Mouse (Mus musculus) midbrain, embryonic 10.5 days (tissue): ENCODE measurements around the gene Nrip2. TPM values are rescaled to one million over a fixed set of nuclear protein-coding genes. Genes with fewer than 3 reads are reported as not detected.

Experiments
- DNase-seq: peaks from one replicate; pipeline ENCODE4 v3.0.0-alpha.2; 2017; ENCODE audit warnings: low spot score
- H3K27ac ChIP-seq: fragments of 300-500 bp; sonication (generic); replicated peaks from 2 replicates; pipeline ENCODE4 v1.5.1; 2016; ENCODE audit warnings: mild to moderate bottlenecking
- H3K27me3 ChIP-seq: fragments of 300-500 bp; sonication (generic); 2 replicates; pipeline ENCODE4 v1.6.1; 2016; ENCODE audit warnings: low read depth, mild to moderate bottlenecking; ENCODE audit not compliant: poor library complexity, severe bottlenecking
- H3K36me3 ChIP-seq: fragments of 300-500 bp; sonication (generic); 2 replicates; pipeline ENCODE4 v1.6.1; 2016; ENCODE audit warnings: mild to moderate bottlenecking, moderate library complexity
- H3K4me1 ChIP-seq: fragments of 300-500 bp; sonication (generic); 2 replicates; pipeline ENCODE4 v1.6.1; 2016
- H3K4me3 ChIP-seq: fragments of 300-500 bp; sonication (generic); 2 replicates; pipeline ENCODE4 v1.5.1; 2016; ENCODE audit warnings: mild to moderate bottlenecking, moderate library complexity
- H3K9me3 ChIP-seq: fragments of 300-500 bp; sonication (generic); replicated peaks from 2 replicates; pipeline ENCODE4 v1.6.1; 2016; ENCODE audit warnings: mild to moderate bottlenecking
- WGBS: fragments of 180-500 bp; shearing (Covaris S2); methylation state at CpG from one replicate; pipeline ENCODE4 v1.1.7; 2016; 5-methylcytosine and 5-hydroxymethylcytosine counted together
- polyA plus RNA-seq: library from polyadenylated mRNA; unstranded; fragments of >200 nt; fragmentation: Nextera tagmentation; extraction: Ambion mirVana; gene quantifications from 2 replicates; pipeline ENCODE4 v1.2.1, GENCODE M21; 2016

Gene Nrip2
- polyA plus RNA-seq, 1 experiment from 2014 or later, result 2.5 TPM

DNA sequence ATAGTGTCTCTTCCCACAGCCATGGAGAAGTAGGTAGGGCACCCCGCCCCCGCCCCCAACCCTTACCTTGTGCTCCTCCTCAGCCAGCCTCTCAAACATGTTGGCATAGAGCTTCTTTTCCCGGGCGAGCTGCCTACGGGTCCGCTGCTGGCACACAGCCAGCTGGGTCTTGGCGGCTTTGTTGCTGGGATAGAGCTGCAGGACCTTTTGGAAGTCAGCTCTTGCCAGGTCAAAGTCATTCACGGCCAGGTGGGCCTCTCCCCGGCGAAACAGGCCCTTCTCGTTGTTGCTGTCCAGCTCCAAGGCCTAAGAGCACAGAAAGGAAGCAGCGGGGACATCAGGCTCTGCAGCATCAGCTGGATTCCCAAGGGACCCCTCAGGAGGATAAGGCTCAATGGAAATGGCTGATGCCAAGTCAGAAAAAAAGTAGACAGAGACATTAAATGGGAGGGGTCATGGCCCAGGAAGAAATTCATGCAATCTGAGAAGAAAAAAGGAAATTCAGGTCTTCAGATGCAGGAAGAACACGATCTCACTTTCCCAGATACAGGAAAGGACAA is 33.3 kb downstream of the Nrip2 start:
- H3K36me3 ChIP-seq, result peaks cover 93% of the 10 kb centered on the region
- H3K4me3 ChIP-seq, result no peak overlapping the region
- 94% methylated on average over 13 of the region's 13 CpGs for WGBS
- H3K4me1 ChIP-seq, result peaks cover 16% of the 10 kb centered on the region
- H3K9me3 ChIP-seq, result no peaks in the 10 kb centered on the region
- no peaks in the 10 kb centered on the region for H3K27me3 ChIP-seq
- no peak for DNase-seq
- no peak overlapping the region for H3K27ac ChIP-seq

DNA sequence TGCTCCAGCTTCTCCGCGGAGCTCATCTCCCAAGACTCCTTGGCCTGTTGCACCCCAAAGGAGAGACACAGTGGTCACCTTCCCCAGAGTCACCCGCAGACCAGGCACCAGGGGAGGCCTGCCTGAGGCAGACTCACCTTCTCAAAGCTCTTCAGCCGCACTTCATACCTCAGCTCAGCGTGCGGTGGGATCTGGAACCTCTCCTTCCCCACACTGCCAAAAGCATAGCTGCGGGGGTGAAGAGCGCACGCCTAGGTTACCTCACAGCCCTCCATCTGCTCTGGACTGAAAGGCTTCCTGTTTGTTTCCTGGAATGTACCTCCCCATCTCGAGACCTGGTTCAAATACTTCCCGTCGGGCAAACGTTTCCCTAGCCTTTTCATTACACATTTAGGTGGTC is 34.5 kb downstream of the Nrip2 start:
- 94% methylated on average over 13 of the region's 13 CpGs for WGBS
- Histone ChIP-seq H3K27ac (no peak overlapping the region), H3K36me3 (peaks cover 82% of the 10 kb centered on the region), H3K4me1 (peaks cover 16% of the 10 kb centered on the region), H3K27me3 (no peaks in the 10 kb centered on the region), H3K4me3 (no peak overlapping the region), H3K9me3 (no peaks in the 10 kb centered on the region)
- DNase-seq, result no peak

DNA sequence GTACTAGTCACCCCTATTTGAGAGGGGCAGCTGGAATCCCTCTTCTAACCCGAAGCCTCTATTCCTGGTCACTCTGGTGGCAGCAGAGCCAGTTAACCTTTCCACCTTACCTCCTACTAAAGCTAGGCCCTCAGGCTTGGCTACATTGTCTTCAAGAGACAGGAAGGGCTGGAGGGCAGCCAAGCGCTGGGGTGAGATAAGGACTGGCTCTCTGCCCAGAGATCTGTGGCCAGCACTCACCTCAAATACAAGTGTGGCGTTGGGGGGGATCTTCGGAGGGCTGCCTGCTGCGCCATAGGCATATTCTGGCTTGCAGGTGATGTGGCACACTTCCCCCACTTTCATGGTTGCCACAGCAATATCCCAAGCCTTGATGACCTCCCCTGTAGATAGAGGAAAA is 36.4 kb downstream of the Nrip2 start:
- peaks cover 62% of the 10 kb centered on the region for H3K36me3 ChIP-seq
- no peak for DNase-seq

DNA sequence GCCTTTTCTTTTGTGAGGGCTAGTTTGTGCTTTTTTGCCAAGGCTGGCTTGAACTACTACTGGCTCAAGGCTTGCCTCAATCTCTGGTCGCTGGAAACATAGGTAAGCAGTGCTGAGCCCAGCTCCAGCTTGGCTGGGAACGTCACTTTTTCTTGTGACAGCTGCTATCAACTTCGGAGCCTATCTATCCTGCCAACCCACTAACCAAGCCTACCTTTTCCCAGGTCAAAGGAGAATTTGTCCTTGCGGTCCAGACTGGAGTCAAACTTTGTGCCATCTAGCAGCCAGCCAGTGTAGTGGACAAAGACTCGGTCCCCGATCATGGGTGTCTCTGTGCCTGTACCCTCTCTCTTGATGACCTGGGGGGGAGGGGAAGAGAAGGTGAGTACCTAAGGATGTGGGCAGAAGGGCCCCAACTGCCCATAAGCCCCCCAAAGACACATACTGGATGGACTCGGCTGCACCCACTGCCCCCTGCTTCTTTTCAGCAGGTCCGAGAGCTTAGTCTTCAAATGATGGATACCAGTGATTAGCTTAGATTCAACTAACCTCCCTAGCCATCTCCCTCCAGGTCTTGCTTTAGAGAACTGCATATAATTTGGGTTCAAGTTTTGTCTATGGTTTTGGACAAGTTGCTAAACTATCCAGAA is 37.4 kb downstream of the Nrip2 start:
- no peak for DNase-seq
- 90% methylated on average over 8 of the region's 8 CpGs for WGBS
- peaks cover 21% of the 10 kb centered on the region for H3K4me1 ChIP-seq
- peaks cover 17% of the 10 kb centered on the region for H3K27me3 ChIP-seq
- no peaks in the 10 kb centered on the region for H3K9me3 ChIP-seq
- H3K27ac ChIP-seq, result peak overlapping the region; percentile 99
- H3K4me3 ChIP-seq, result peak overlapping the region; percentile 97
- peaks cover 52% of the 10 kb centered on the region for H3K36me3 ChIP-seq

More for the DNA sequence above, 36.4 kb downstream of the Nrip2 start:
- 92% methylated on average over 5 of the region's 5 CpGs for WGBS
- H3K4me3 ChIP-seq, result peak overlapping the region; percentile 1; the same call in 1 of the 2 replicates
- no peaks in the 10 kb centered on the region for H3K9me3 ChIP-seq
- H3K4me1 ChIP-seq, result peaks cover 21% of the 10 kb centered on the region
- H3K27me3 ChIP-seq, result peaks cover 16% of the 10 kb centered on the region
- no peak overlapping the region for H3K27ac ChIP-seq

DNA sequence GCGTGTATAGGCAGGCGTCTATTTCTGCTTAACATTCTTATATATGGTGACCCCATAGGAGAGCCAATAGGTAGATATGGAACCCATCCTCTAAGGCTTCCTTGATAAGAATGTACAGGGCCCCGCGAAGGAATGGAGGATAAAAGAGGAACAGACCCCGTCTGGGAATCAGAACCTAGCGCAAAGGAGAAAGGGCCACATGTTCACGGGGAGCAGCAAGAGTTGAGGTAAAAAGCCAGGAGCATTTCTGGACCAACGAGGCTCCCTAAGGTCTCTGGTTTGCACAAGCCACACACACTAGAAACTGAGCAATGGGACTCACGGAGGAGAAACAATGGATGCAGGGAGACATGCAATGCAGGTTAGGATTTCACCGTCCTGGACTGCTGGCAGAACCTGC is 38.2 kb downstream of the Nrip2 start:
- no peak for DNase-seq
- no peaks in the 10 kb centered on the region for H3K9me3 ChIP-seq
- H3K27me3 ChIP-seq, result peaks cover 17% of the 10 kb centered on the region
- peaks cover 44% of the 10 kb centered on the region for H3K36me3 ChIP-seq
- WGBS, result 7% methylated on average over 10 of the region's 10 CpGs
- H3K4me1 ChIP-seq, result peaks cover 21% of the 10 kb centered on the region
- H3K27ac ChIP-seq, result peak overlapping the region; percentile 99
- H3K4me3 ChIP-seq, result peak overlapping the region; percentile 97

DNA sequence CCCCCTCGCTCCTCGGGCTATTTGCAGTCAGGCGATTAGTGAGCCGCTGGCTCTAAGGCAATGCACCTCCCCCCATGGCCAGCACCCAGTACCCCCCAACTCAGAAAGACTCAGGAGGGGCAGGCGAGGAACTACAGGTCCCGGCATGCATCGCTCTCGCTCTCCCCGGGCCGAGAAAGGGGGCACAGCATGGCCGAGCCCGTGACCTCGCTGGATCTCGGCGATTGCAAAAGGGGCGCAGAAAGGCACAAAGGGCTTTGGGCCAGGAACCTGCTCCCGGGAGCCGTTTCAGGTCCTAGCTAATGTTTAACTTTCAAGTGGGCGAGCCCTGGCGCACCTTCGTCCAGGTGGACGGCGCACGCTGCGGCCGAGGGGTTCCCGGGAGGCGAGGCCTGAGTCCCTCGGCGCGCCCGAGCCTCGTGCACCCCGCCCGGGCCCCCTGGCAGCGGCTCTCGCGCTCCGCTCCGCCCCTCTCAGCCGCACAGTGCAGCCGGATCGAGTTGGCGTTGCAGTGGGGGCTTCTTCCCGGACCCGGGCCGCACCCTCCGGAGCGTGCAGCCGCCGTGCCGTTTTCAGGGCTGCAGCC is 38.7 kb downstream of the Nrip2 start:
- peaks cover 17% of the 10 kb centered on the region for H3K27me3 ChIP-seq
- no peaks in the 10 kb centered on the region for H3K9me3 ChIP-seq
- WGBS, result under 1% methylated on average over 52 of the region's 52 CpGs
- H3K4me1 ChIP-seq, result peaks cover 21% of the 10 kb centered on the region
- H3K27ac ChIP-seq, result peak overlapping the region; percentile 99
- H3K36me3 ChIP-seq, result peaks cover 39% of the 10 kb centered on the region
- DNase-seq, result peak; percentile 81
- H3K4me3 ChIP-seq, result peak overlapping the region; percentile 97

DNA sequence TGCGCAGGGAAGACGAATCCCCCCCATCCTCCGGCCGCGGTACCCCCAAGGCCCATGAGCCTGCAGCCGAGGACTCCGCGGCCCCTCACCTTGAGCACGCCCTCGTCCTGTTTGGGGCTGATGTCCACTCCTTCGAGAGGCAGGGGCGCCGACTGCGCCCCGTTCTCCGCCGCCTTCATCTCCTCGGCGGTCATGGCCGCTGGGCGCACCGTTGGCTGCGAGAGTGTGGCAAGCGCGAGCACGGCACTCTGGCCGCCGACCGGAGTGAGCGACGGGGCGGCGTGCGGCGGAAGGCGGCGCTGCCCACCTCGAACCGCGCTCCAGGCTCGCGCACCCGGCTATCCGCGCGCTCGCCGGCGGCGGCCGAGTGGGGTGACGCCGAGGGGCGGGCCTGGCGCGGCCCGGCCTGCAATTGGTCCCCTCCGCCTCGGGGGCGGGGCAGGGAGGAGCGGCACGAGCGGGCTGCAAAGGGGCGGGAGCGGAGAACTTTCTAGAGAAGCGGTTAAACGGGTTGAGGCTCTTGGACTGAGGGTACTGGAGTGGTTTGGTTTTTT is 39.3 kb downstream of the Nrip2 start, which contains the start of gene Fkbp4:
Gene Fkbp4, minus strand, starts transcription at position 361 of the 554 bp plus-strand sequence.
- H3K4me3 ChIP-seq, result peak within 1 kb of the TSS; percentile 97
- no peaks in the 10 kb centered on the region for H3K9me3 ChIP-seq
- DNase-seq, result peak; percentile 90
- peaks cover 21% of the 10 kb centered on the region for H3K4me1 ChIP-seq
- peaks cover 17% of the 10 kb centered on the region for H3K27me3 ChIP-seq
- peak within 1 kb of the TSS; percentile 99 for H3K27ac ChIP-seq
- under 1% methylated on average over 67 of the region's 67 CpGs for WGBS
- H3K36me3 ChIP-seq, result peaks cover 33% of the 10 kb centered on the region

DNA sequence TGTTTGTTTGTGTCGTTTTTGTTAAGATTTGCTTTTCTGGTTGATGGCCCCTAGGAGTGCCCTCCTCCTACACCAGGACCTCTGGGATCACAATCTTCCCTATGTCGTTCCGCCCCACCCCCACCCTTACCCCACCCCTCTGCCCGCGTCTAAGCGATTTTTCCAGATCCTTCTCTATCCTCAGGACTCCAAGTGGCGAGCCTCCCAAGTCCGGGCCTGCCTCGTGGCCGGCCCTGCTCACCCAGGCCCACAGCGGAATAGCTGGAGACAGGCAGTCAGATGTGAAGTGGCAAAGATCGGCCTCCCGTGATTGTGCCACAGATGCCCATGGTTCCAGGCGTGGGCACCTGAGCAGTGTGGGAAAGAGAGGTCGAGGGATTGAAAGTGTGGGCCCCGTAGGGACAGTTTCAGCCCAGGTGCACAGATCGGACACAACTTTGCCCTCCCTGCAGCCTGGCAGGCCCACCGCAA is 39.8 kb downstream of the Nrip2 start:
- Histone ChIP-seq H3K4me3 (peak overlapping the region; percentile 97), H3K27me3 (peaks cover 17% of the 10 kb centered on the region), H3K36me3 (peaks cover 28% of the 10 kb centered on the region), H3K27ac (peak overlapping the region; percentile 99), H3K9me3 (no peaks in the 10 kb centered on the region), H3K4me1 (peaks cover 21% of the 10 kb centered on the region)
- DNase-seq, result no peak
- 36% methylated on average over 18 of the region's 18 CpGs for WGBS

DNA sequence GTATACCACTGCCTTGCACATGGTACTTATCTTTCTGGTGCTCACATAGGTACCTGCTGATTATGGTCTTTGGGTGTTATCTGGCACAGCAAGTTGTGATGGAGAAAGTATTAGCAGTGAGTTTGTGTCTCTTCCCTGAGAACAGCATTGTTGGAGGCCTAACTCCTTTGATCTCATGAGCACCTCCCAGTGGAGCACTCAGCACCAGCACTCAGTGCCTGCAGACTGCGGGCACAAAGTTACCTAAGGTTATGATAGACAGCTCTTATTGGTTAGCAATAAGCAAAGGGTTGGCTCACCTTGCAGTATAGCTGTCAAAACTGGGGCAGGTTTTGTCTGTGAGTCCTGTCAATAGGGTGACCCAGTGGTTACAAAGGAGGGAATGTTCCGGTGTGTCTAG is 41.1 kb downstream of the Nrip2 start:
- WGBS, result 96% methylated on average over 2 of the region's 2 CpGs
- no peak for DNase-seq
- Histone ChIP-seq H3K4me3 (no peak overlapping the region), H3K36me3 (peaks cover 15% of the 10 kb centered on the region), H3K4me1 (peaks cover 22% of the 10 kb centered on the region), H3K27me3 (peaks cover 19% of the 10 kb centered on the region), H3K27ac (no peak overlapping the region), H3K9me3 (no peaks in the 10 kb centered on the region)

DNA sequence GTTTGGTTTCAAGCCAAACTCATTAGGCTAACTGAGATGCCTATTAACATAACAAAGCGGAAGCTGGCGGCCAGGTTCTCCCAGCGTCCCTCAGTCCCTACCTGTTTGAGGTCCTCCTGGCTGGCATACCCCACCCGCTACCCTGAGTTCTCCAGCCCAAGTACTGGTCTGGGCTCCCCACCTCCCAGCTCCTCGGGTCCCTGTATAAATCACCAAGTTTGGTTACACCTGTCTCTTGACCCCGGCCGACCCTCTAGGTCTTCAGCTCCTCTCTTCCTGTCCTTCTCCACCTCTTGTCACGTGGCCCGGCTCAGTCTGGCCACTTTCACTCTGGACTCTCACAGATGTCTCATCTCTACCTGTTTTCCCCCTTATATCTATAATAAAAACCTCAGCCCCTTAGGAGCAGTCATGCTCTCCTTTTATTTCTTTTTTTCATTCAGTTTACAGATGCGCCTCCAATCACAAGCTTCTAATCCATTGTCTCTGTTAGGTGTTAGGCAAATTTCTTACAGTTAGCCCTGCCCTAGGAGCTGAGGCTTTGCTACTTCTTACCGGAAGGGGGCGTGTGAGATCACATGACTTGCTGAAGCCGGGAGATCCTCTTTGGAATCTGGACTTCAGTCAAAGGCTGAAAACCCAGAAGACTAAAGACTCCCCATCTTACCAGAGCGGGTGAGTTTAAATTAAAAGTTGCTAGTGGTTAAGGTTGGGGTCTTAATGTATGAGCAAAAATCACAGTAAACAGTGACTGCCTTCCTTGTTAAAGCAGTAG is 46.9 kb downstream of the Nrip2 start:
- Histone ChIP-seq H3K27me3 (peaks cover 5% of the 10 kb centered on the region; the same call in 1 of the 2 replicates), H3K4me3 (peak overlapping the region; percentile 32; the same call in 1 of the 2 replicates), H3K36me3 (no peaks in the 10 kb centered on the region), H3K27ac (no peak overlapping the region), H3K9me3 (no peaks in the 10 kb centered on the region), H3K4me1 (peaks cover 10% of the 10 kb centered on the region)
- DNase-seq, result peak; percentile 50
- 12% methylated on average over 14 of the region's 14 CpGs for WGBS

DNA sequence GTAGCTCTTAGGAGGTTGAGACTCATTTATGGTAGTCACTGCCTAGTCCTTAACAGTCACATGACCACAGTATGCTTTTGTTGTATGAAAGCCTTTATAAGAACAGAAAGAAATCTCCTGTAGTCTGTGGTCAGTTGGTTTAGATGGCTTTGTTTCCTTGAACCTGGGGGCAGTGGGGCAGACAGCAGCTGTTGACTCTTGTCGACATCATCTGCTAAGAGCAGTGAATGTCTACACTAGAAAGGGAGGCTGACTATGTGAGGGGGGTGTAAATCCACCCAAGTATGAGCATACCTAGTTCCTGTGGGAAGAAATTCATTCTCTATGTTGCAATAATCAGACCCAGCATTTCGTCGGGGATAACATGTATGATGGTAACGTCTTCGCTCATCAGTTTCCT is 48.0 kb downstream of the Nrip2 start:
- Histone ChIP-seq H3K9me3 (no peaks in the 10 kb centered on the region), H3K4me1 (peaks cover 10% of the 10 kb centered on the region), H3K4me3 (no peak overlapping the region), H3K27ac (no peak overlapping the region), H3K36me3 (no peaks in the 10 kb centered on the region), H3K27me3 (peaks cover 5% of the 10 kb centered on the region; the same call in 1 of the 2 replicates)
- DNase-seq, result no peak
- WGBS, result 97% methylated on average over 5 of the region's 5 CpGs

DNA sequence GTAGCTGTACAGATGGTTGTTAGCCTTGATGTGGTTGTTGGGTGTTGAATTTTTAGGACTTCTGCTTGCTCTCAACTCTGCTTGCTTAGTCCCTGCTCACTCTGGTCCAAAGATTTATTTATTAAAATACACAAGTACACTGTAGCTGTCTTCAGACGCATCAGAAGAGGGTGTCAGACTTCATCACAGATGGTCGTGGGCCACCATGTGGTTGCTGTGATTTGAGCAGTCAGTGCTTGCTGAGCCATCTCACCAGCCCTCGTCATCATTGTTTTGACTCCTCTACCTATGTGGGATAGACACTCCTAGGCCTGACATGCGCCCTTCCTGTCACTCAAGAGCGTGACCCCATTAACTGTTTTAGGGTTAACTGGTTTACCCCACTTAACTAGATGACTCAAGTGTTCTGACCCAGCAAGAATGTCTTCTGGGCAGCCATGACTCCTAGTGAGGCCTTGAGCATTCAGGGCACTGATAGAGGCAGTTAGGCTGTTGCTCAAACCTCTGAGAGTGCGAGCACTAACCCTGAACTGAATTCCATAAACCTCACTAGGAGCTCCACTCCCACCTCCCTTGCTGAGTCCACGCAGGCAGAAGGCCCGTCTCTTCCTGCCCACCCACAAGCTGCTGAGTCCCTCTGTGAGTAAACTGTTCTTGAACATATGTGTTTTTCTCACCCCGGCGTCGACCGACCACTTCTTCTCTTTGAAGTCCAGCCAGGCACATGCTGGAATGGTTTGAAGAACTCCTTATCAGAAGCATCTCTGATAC is 56.9 kb downstream of the Nrip2 start:
- no peak overlapping the region for H3K4me3 ChIP-seq
- H3K4me1 ChIP-seq, result no peaks in the 10 kb centered on the region
- no peaks in the 10 kb centered on the region for H3K36me3 ChIP-seq
- H3K27ac ChIP-seq, result no peak overlapping the region
- 89% methylated on average over 12 of the region's 12 CpGs for WGBS
- DNase-seq, result no peak
- no peaks in the 10 kb centered on the region for H3K27me3 ChIP-seq
- no peaks in the 10 kb centered on the region for H3K9me3 ChIP-seq
